8 mouse cellular contexts compared by ENCODE assay signal in the genomic region with DNA sequence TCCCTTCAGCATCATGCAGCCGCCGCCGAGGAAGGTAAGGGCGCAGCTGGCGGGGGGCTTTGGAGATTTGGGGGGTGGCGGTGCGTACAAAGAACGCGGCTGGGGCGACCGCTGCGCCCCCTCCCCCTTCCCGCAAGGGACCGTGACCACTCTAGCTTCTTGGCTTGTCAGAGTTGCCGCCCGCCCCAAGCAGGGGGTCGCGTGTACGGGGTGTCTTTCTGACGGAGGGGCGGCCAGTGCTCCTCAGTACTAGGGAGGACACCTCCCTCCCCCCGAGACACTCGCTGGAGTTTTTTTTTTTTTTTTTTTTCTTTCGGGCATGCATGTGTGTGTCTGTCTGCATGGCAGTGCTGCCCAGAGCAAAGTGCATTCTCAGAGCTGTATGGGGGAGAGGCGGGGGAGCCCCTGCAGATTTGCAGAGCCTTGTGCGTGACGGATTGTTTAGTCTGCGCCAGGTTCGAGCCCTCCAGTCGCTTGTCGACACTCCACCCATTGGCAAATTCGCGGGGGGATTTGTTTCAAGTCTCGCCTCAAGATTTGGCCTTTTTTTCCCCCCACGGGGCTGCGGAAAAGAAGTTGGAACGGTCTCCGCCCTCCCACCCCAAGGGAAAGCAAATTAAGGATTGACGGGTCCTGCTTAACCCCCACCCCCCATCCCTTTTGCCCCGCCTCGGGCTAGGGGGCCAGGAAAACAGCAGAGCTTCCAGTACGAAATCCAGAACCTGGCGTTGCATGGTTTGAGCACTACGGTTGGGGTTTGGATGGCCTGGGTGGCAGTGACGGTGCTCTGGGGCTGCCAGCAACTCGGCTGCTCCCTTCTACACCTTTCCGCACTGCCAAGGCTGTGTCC. TPM values are rescaled to one million over a fixed set of nuclear protein-coding genes. Genes with fewer than 3 reads are reported as not detected.
A peak's percentile ranks its signal among the peaks of the same experiment; 100 is the strongest.
DNase-seq lines count a peak whose midpoint lies in the region; ATAC-seq and TF ChIP-seq lines count a peak whose summit lies in the region.

No protein-coding gene starts in this region.

- WGBS in forebrain, embryonic 11.5 days = under 1% methylated on average over 45 of the region's 47 CpGs
- WGBS in hindbrain, embryonic 16.5 days = 0% methylated on average over 46 of the region's 47 CpGs
- under 1% methylated on average over 47 of the region's 47 CpGs for WGBS in limb, embryonic 15.5 days
- WGBS in midbrain, embryonic 16.5 days = under 1% methylated on average over 46 of the region's 47 CpGs

- ATAC-seq in forebrain, embryonic 11.5 days (replicated peaks; ENCODE audit: low FRiP score) = peak; percentile 40
- peak; percentile 16 for ATAC-seq in hindbrain, embryonic 16.5 days
- no peak for ATAC-seq in limb, embryonic 15.5 days (ENCODE audit: insufficient number of reproducible peaks, low FRiP score, low TSS enrichment, low read depth)
- peak; percentile 13 for ATAC-seq in midbrain, embryonic 16.5 days

- peak; percentile 14 to 21 for DNase-seq in left cerebral cortex, postnatal 25 days (ENCODE audit: low spot score in 2 of 2)
- DNase-seq in left cerebral cortex, adult 11 months (ENCODE audit: low spot score) = no peak
- DNase-seq in brain, embryonic 14.5 days (ENCODE audit: low read depth) = peak; percentile 77
- DNase-seq in forebrain, embryonic 11.5 days (ENCODE audit: low spot score) = peak; percentile 73
- DNase-seq in thymus, postnatal 25 days = peak; percentile 54

- peaks cover 7% of the 10 kb centered on the region; the same call in 1 of the 2 replicates for H3K4me1 ChIP-seq in forebrain, embryonic 11.5 days (replicated peaks; ENCODE audit: control insufficient read depth, insufficient read depth, low read length)
- H3K4me1 ChIP-seq in hindbrain, embryonic 16.5 days (ENCODE audit: control insufficient read depth, insufficient read depth, low read depth, low read length) = peaks cover 13% of the 10 kb centered on the region
- peaks cover 18% of the 10 kb centered on the region for H3K4me1 ChIP-seq in limb, embryonic 15.5 days
- peaks cover 17% of the 10 kb centered on the region for H3K4me1 ChIP-seq in midbrain, embryonic 16.5 days (ENCODE audit: control insufficient read depth, insufficient read depth, low read length)

- H3K4me3 ChIP-seq in forebrain, embryonic 11.5 days (ENCODE audit: low read depth, low read length) = peak overlapping the region; percentile 88
- H3K4me3 ChIP-seq in hindbrain, embryonic 16.5 days (ENCODE audit: low read length) = peak overlapping the region; percentile 96
- peak overlapping the region; percentile 91 for H3K4me3 ChIP-seq in limb, embryonic 15.5 days
- H3K4me3 ChIP-seq in midbrain, embryonic 16.5 days (ENCODE audit: low read depth, low read length) = peak overlapping the region; percentile 76

- H3K27ac ChIP-seq in forebrain, embryonic 11.5 days (ENCODE audit: low read depth, low read length) = peak overlapping the region; percentile 98
- peak overlapping the region; percentile 99 for H3K27ac ChIP-seq in hindbrain, embryonic 16.5 days (ENCODE audit: low read depth, low read length)
- peak overlapping the region; percentile 99 for H3K27ac ChIP-seq in limb, embryonic 15.5 days
- peak overlapping the region; percentile 99 for H3K27ac ChIP-seq in midbrain, embryonic 16.5 days (ENCODE audit: low read length)

- no peaks in the 10 kb centered on the region for H3K9me3 ChIP-seq in forebrain, embryonic 11.5 days (ENCODE audit: control insufficient read depth, low read length)
- H3K9me3 ChIP-seq in hindbrain, embryonic 16.5 days (ENCODE audit: control insufficient read depth, low read length) = no peaks in the 10 kb centered on the region
- no peaks in the 10 kb centered on the region for H3K9me3 ChIP-seq in limb, embryonic 15.5 days
- no peaks in the 10 kb centered on the region for H3K9me3 ChIP-seq in midbrain, embryonic 16.5 days (replicated peaks; ENCODE audit: control insufficient read depth, low read length, poor library complexity, severe bottlenecking)

- H3K9ac ChIP-seq in forebrain, embryonic 11.5 days (ENCODE audit: low read length) = peak overlapping the region; percentile 93
- H3K9ac ChIP-seq in hindbrain, embryonic 16.5 days (ENCODE audit: low read depth, low read length) = peak overlapping the region; percentile 97
- H3K9ac ChIP-seq in limb, embryonic 15.5 days = peak overlapping the region; percentile 77
- peak overlapping the region; percentile 90 for H3K9ac ChIP-seq in midbrain, embryonic 16.5 days (ENCODE audit: low read depth, low read length)

- H3K27me3 ChIP-seq in forebrain, embryonic 11.5 days (ENCODE audit: control insufficient read depth, insufficient read depth, low read length) = no peaks in the 10 kb centered on the region
- no peaks in the 10 kb centered on the region for H3K27me3 ChIP-seq in hindbrain, embryonic 16.5 days (replicated peaks; ENCODE audit: control insufficient read depth, insufficient read depth, low read length)
- H3K27me3 ChIP-seq in limb, embryonic 15.5 days = no peaks in the 10 kb centered on the region
- H3K27me3 ChIP-seq in midbrain, embryonic 16.5 days (ENCODE audit: control insufficient read depth, insufficient read depth, low read depth, low read length) = no peaks in the 10 kb centered on the region

- intact Hi-C loops in left cerebral cortex, postnatal 25 days (cut with DNase I) = loop anchor here (2.0 kb wide), 1 partner anchor 48 kb away; no protein-coding TSS in a partner anchor

- H3K4me2 ChIP-seq in forebrain, embryonic 11.5 days (ENCODE audit: low read depth, low read length, severe bottlenecking) = peak overlapping the region; percentile 87
- peak overlapping the region; percentile 88 for H3K4me2 ChIP-seq in hindbrain, embryonic 16.5 days (ENCODE audit: low read length)
- peak overlapping the region; percentile 65 for H3K4me2 ChIP-seq in limb, embryonic 15.5 days
- H3K4me2 ChIP-seq in midbrain, embryonic 16.5 days (ENCODE audit: low read length) = peak overlapping the region; percentile 80

- H3K36me3 ChIP-seq in forebrain, embryonic 11.5 days (ENCODE audit: control insufficient read depth, insufficient read depth, low read length) = peaks cover 6% of the 10 kb centered on the region
- peaks cover 4% of the 10 kb centered on the region; the same call in 1 of the 2 replicates for H3K36me3 ChIP-seq in hindbrain, embryonic 16.5 days (ENCODE audit: control insufficient read depth, insufficient read depth, low read length)
- H3K36me3 ChIP-seq in limb, embryonic 15.5 days = peaks cover 13% of the 10 kb centered on the region
- H3K36me3 ChIP-seq in midbrain, embryonic 16.5 days (ENCODE audit: control insufficient read depth, insufficient read depth, low read length) = 0 out of 2 replicates have a peak, but pooled peaks cover 4% of the 10 kb centered on the region

- TF ChIP-seq POLR2A in brain, embryonic 14.5 days (IDR thresholded peaks at IDR 0.05; ENCODE audit: borderline replicate concordance, extremely low read depth, insufficient read depth, insufficient read length, poor library complexity, severe bottlenecking) = no peak

- no peak for TF ChIP-seq CTCF in brain, embryonic 14.5 days (IDR thresholded peaks at IDR 0.05; ENCODE audit: borderline replicate concordance, extremely low read depth, insufficient read depth, insufficient read length)

RNA-seq across cellular contexts. Expression of a gene that starts 16.6 kb away (rescaled TPM):
- total RNA-seq in left cerebral cortex, postnatal 25 days (2021) = 10 to 100 TPM; 38.8 to 43.9 TPM
- 40.7 and 54.0 TPM in 2 replicates for polyA plus RNA-seq in brain, embryonic 14.5 days (2012; rRNA removed)
- polyA plus RNA-seq in forebrain, embryonic 11.5 days (2014; fragmentation: Nextera tagmentation; extraction: Ambion mirVana) = 31.0 and 33.2 TPM in 2 replicates
- polyA plus RNA-seq in hindbrain, embryonic 16.5 days (2015; fragmentation: Nextera tagmentation; extraction: Ambion mirVana) = 36.5 and 41.1 TPM in 2 replicates
- polyA plus RNA-seq in limb, embryonic 15.5 days (2015; fragmentation: Nextera tagmentation; extraction: Ambion mirVana) = 17.4 and 18.4 TPM in 2 replicates
- 42.0 and 45.2 TPM in 2 replicates for polyA plus RNA-seq in midbrain, embryonic 16.5 days (2015; fragmentation: Nextera tagmentation; extraction: Ambion mirVana)
